Mouse (Mus musculus): ENCODE measurements around the gene Phactr4. TPM values are rescaled to one million over a fixed set of nuclear protein-coding genes. Genes with fewer than 3 reads are reported as not detected.

Gene Phactr4
- polyA plus RNA-seq, 3 experiments from 2014 or later, result 3.4 to 5.4 (median 5.3) TPM

DNA sequence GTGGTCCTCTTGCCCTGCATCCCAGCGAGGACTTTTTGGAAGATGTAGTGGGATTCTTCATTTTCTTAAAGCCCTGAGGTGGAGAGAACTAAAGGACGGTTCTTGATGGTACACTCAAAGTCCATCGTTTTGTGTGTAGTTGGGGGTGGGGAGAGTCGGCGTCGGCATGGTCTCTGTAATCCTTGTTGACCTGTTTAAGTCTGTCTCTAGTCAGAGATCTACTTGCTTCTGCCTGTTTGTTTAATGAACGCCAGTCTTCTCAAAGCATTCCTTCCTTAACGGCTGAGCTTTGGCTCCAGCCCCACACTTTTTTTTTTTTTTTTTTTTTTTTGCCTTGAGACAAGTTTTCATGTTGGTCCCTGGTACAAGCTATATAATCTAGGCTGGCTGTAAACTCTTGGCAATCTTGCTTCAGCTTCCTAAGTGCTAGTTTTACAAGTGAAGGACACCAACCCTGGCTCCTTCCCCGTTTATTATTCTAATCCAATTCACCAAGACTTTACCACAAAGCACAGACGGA lies 92.4 kb downstream of the Phactr4 start:
- no peak for ATAC-seq

GRCm38 (mm10) chr4:132329115-132329834 lies 93.0 kb downstream of the Phactr4 start, which contains the start of gene Trnau1ap:
Gene Trnau1ap, minus strand, starts transcription at chr4:132329538.
- peak; percentile 96 for ATAC-seq

GRCm38 (mm10) chr4:132328391-132328982 lies 93.8 kb downstream of the Phactr4 start:
- ATAC-seq, result no peak

DNA sequence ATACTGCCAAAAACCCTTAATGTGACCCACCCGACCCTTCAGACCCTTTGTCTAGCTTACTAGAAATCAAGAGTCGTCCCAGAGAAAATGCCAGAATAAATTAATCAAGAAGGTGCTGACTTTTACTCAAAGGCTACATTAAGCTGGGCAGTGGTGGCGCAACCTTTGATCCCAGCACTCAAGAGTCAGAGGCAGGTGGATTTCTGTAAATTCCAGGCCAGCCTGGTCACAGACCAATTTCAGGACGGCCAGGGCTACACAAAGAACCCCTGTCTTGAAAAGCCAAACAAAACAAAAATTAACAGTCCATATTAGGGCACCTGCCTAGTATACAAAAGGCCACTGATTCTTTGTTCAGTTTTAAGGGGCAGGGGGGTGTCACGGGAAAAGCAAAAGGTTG lies 95.8 kb downstream of the Phactr4 start:
- ATAC-seq, result no peak

GRCm38 (mm10) chr4:132315711-132316110 lies 106.6 kb downstream of the Phactr4 start:
- ATAC-seq, result no peak

GRCm38 (mm10) chr4:132312627-132313026 lies 109.7 kb downstream of the Phactr4 start:
- ATAC-seq, result no peak

GRCm38 (mm10) chr4:132311801-132312200 lies 110.5 kb downstream of the Phactr4 start:
- ATAC-seq, result no peak

- ATAC-seq, result no peak
These were observed 111.1 kb downstream of the Phactr4 start for GRCm38 (mm10) chr4:132311209-132311608.

GRCm38 (mm10) chr4:132309849-132310472 lies 112.3 kb downstream of the Phactr4 start:
- peak; percentile 57 for ATAC-seq

- ATAC-seq, result peak; percentile 30
These were observed 113.0 kb downstream of the Phactr4 start for GRCm38 (mm10) chr4:132309140-132309848.

- peak; percentile 93 for ATAC-seq
These were observed 113.7 kb downstream of the Phactr4 start for GRCm38 (mm10) chr4:132308437-132309139.

DNA sequence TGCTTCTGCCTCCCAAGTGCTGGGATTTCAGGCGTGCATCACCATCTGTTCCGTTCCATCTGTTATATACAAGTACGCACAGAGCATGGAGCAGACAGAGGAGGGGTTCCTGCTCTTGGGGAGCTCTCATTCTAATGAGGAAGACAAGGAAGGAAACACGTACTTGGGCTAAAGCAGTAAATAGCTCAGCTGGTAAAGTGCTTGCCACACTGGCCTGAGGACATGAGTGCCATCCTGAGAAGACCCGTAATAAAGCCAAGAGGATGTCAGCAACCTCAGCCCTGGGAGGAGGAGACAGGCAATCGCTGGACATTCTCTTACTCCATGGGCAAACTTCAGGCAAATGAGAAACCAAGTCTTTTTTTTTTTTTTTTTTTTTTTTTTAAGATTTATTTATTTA lies 116.3 kb downstream of the Phactr4 start:
- ATAC-seq, result no peak

Other genes with a start within 250 kb of the Phactr4 start
- 100 to 1,000 TPM in 2 of 3 experiments, 10 to 100 TPM in 1; 77.8 to 124 (median 122) TPM for gene Ythdf2, start 210.2 kb downstream of the Phactr4 start, polyA plus RNA-seq (2017; shearing (Covaris generic))
- 10 to 100 TPM; 13.0 to 17.0 (median 13.1) TPM for gene Gmeb1, start 160.9 kb downstream of the Phactr4 start, polyA plus RNA-seq (2017; shearing (Covaris generic))
- 100 to 1,000 TPM in 1 of 3 experiments, 10 to 100 TPM in 2; 78.9 to 105 (median 84.2) TPM for gene Taf12, start 148.1 kb downstream of the Phactr4 start, polyA plus RNA-seq (2017; shearing (Covaris generic))
- gene Rab42, start 119.1 kb downstream of the Phactr4 start, polyA plus RNA-seq (2017; shearing (Covaris generic)), result under 1 TPM in 1 of 3 experiments, not detected in 2; 0.46 TPM
- 10 to 100 TPM; 37.5 to 45.9 (median 37.7) TPM for gene Trnau1ap, start 93.0 kb downstream of the Phactr4 start, polyA plus RNA-seq (2017; shearing (Covaris generic))
- gene Rcc1, start 68.9 kb downstream of the Phactr4 start, polyA plus RNA-seq (2017; shearing (Covaris generic)), result 10 to 100 TPM; 13.4 to 26.0 (median 15.0) TPM
- 10 to 100 TPM; 24.0 to 27.5 (median 27.4) TPM for gene Med18, start 41.4 kb upstream of the Phactr4 start, polyA plus RNA-seq (2017; shearing (Covaris generic))
- gene Sesn2, start 88.0 kb upstream of the Phactr4 start, polyA plus RNA-seq (2017; shearing (Covaris generic)), result 1 to 10 TPM in 2 of 3 experiments, under 1 TPM in 1; 0.56 to 4.6 (median 1.9) TPM
- 100 to 1,000 TPM; 180 to 267 (median 200) TPM for gene Atpif1, start 111.2 kb upstream of the Phactr4 start, polyA plus RNA-seq (2017; shearing (Covaris generic))
- 100 to 1,000 TPM; 288 to 351 (median 317) TPM for gene Dnajc8, start 113.1 kb upstream of the Phactr4 start, polyA plus RNA-seq (2017; shearing (Covaris generic))
- 1 to 10 TPM; 1.5 to 3.7 (median 1.9) TPM for gene Ptafr, start 141.6 kb upstream of the Phactr4 start, polyA plus RNA-seq (2017; shearing (Covaris generic))
- 10 to 100 TPM; 29.4 to 32.5 (median 32.1) TPM for gene Eya3, start 216.5 kb upstream of the Phactr4 start, polyA plus RNA-seq (2017; shearing (Covaris generic))